Mouse (Mus musculus) ES-Bruce4 (cell line): ENCODE data around the gene Zfr2. TPM values are rescaled to one million over a fixed set of nuclear protein-coding genes. Genes with fewer than 3 reads are reported as not detected.
A peak's percentile ranks its signal among the peaks of the same experiment; 100 is the strongest.

Source experiments
- H3K27ac ChIP-seq: 2 replicates; pipeline ENCODE4 v1.5.1; 2012; ENCODE audit warnings: low read length, inconsistent platforms; ENCODE audit not compliant: insufficient read depth
- H3K27me3 ChIP-seq: 2 replicates; pipeline ENCODE4 v1.6.1; 2012; ENCODE audit warnings: mild to moderate bottlenecking, low read length, inconsistent platforms; ENCODE audit not compliant: control insufficient read depth, poor library complexity, insufficient read depth, severe bottlenecking
- H3K36me3 ChIP-seq: 2 replicates; pipeline ENCODE4 v1.6.1; 2012; ENCODE audit warnings: inconsistent platforms, mild to moderate bottlenecking, low read length, moderate library complexity; ENCODE audit not compliant: control insufficient read depth, poor library complexity, insufficient read depth, severe bottlenecking
- H3K4me1 ChIP-seq: one replicate; pipeline ENCODE4 v1.8.1; 2011; ENCODE audit warnings: low read length; ENCODE audit not compliant: control insufficient read depth, insufficient read depth
- H3K4me3 ChIP-seq: 2 replicates; pipeline ENCODE4 v1.5.1; 2011; ENCODE audit warnings: low read depth, mild to moderate bottlenecking, low read length
- H3K9ac ChIP-seq: 2 replicates; pipeline ENCODE4 v1.6.1; 2012; ENCODE audit warnings: low read depth, mild to moderate bottlenecking, inconsistent platforms; ENCODE audit not compliant: poor library complexity, severe bottlenecking
- H3K9me3 ChIP-seq: replicated peaks from 2 replicates; pipeline ENCODE4 v1.6.1; 2012; ENCODE audit warnings: mild to moderate bottlenecking, low read length, inconsistent platforms; ENCODE audit not compliant: control insufficient read depth, poor library complexity, insufficient read depth, severe bottlenecking
- CTCF ChIP-seq: IDR thresholded peaks from one replicate; pipeline ENCODE4 v1.8.1; 2011; ENCODE audit warnings: low read depth, low read length
- EP300 ChIP-seq: IDR thresholded peaks from 2 replicates; pipeline ENCODE4 v1.6.1; 2011; ENCODE audit warnings: low read depth, low read length; ENCODE audit not compliant: insufficient read depth
- POLR2A ChIP-seq: IDR thresholded peaks from one replicate; pipeline ENCODE4 v1.8.1; 2011; ENCODE audit warnings: low read length; ENCODE audit not compliant: insufficient read depth
- polyA plus RNA-seq: library from polyadenylated mRNA; stranded (reverse); fragments of >200 nt; gene quantifications from 2 replicates; pipeline ENCODE4 v1.2.4, GENCODE M21; 2011; ENCODE audit warnings: low read depth; ENCODE audit not compliant: missing spikeins, insufficient read depth, insufficient read length

The Zfr2 gene
- polyA plus RNA-seq, 1 experiment, result 11.6 TPM

DNA sequence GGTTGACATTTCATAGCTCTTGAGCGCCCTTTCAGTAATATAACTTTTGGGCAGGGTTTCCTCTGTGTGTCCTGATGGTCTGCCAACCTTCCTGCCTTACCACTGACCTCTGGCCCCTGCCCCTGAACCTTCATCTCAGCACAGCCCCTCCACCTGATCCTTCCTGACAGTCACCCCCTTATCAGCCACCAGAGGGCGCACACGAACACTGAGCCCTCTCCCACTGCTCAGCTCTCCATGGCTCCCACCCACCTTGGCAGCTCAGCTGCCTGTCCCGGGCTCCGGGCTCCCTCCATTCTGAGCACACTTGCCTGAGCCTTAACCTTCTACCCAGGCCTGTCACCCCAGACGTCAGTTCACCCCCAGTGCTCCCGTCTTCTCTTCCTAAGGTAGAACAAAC, 56.3 kb downstream of the Zfr2 start:
- Histone ChIP-seq H3K9ac (no peak overlapping the region), H3K27ac (no peak overlapping the region), H3K4me1 (peaks cover 2% of the 10 kb centered on the region), H3K9me3 (no peaks in the 10 kb centered on the region), H3K4me3 (no peak overlapping the region), H3K27me3 (no peaks in the 10 kb centered on the region), H3K36me3 (no peaks in the 10 kb centered on the region)
- TF ChIP-seq CTCF (no peak), POLR2A (no peak), EP300 (no peak)

DNA sequence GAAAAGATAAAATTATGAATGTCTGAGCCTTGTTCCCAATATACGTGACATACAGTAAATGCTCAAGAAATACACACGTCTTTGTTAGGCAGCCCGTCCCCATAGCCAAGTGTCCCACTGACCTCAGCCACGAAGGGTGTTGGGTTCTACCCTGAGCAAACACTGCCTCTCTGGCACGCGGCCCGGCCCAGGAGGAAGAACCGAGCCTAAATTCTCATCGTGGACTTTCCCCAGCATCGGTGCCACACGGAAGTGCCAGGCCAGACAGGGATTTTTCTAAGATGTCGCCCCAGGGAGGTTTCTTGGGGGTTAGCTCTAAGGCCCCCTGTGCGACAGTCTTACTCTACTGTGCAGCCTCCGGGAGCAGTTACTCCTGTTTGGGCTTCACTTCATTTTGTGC, 56.9 kb downstream of the Zfr2 start:
- no peak overlapping the region for H3K9ac ChIP-seq
- no peak overlapping the region for H3K27ac ChIP-seq
- no peaks in the 10 kb centered on the region for H3K27me3 ChIP-seq
- no peaks in the 10 kb centered on the region for H3K9me3 ChIP-seq
- TF ChIP-seq CTCF (no peak), EP300 (no peak), POLR2A (no peak)
- no peak overlapping the region for H3K4me3 ChIP-seq
- H3K36me3 ChIP-seq, result no peaks in the 10 kb centered on the region
- peaks cover 5% of the 10 kb centered on the region for H3K4me1 ChIP-seq

DNA sequence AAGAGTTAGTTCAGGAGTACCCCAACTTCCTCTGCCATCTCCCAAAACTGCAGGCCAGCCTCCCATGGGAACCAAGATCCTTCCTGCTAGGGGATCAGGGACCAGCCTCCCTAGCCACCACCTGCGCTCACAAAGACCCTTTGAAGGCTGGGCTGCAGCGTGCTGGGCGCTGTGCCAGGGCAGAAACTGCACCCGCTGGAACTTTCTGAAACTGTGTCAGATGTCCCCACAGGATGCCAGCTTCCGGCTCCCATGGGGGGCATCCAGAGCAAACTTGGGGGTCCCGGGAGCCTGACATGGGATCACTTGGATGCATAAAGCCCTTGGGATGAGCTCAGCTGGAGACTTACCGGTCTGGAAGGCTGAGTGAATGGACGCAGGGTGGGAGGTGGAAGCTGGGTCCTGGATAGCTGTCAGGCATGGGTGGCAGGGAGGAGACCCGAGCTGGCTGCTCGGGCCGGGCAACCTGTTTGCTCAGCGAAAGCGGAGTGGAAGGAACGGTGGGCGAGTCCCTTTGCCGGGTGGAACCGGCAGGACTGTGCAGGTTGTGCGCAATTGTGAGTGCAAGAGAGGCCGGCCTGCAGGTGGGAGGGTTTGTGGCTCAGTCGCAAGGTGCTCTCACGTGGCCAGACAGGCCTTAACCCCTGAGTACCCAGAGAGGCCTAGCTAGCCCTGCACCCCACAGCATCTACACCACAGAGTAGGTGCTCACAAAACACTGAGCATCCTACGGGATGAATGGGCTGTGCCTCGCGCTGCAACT, 57.9 kb downstream of the Zfr2 start:
- H3K36me3 ChIP-seq, result no peaks in the 10 kb centered on the region
- TF ChIP-seq CTCF (no peak), EP300 (no peak), POLR2A (no peak)
- peak overlapping the region; percentile 51 for H3K4me3 ChIP-seq
- H3K4me1 ChIP-seq, result peaks cover 5% of the 10 kb centered on the region
- no peaks in the 10 kb centered on the region for H3K27me3 ChIP-seq
- no peaks in the 10 kb centered on the region for H3K9me3 ChIP-seq
- peak overlapping the region; percentile 13; the same call in 1 of the 2 replicates for H3K9ac ChIP-seq
- H3K27ac ChIP-seq, result no peak overlapping the region

DNA sequence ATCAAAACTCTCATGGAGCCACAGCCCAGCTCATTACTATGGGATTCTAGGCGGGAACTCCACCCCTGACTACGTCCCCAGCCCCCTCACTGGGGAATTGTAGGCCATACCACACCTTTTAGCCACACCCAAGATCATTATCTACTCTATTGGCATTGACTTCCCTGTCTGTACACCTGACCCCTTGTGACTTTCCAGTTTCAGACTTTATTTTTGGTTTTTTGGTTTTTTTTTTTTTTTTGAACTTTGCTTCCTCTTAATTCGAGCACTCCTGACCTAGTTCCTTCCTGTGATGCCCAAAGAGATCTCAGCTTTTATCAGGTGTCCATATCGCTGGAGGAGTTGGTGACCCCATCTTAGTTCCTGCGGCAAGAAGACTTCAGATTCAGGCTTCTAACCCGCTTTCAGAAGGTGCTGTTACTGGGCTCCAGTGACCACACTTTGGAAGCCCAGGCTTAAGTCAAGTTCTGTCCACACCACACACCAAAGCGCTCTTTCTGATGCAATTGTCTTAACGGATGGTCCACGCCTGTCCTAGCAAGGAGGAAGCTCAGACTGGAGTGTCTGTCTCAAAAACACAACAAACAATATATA, 58.7 kb downstream of the Zfr2 start, which contains the start of gene Tjp3:
TSS of gene Tjp3 (minus strand) at position 71 of the 594 bp plus-strand sequence.
- H3K36me3 ChIP-seq, result no peaks in the 10 kb centered on the region
- H3K27ac ChIP-seq, result peak within 1 kb of the TSS; percentile 23; the same call in 1 of the 2 replicates
- H3K4me3 ChIP-seq, result peak within 1 kb of the TSS; percentile 51
- TF ChIP-seq EP300 (no peak), POLR2A (no peak), CTCF (no peak)
- no peaks in the 10 kb centered on the region for H3K27me3 ChIP-seq
- peaks cover 5% of the 10 kb centered on the region for H3K4me1 ChIP-seq
- H3K9me3 ChIP-seq, result no peaks in the 10 kb centered on the region
- H3K9ac ChIP-seq, result peak within 1 kb of the TSS; percentile 13; the same call in 1 of the 2 replicates

DNA sequence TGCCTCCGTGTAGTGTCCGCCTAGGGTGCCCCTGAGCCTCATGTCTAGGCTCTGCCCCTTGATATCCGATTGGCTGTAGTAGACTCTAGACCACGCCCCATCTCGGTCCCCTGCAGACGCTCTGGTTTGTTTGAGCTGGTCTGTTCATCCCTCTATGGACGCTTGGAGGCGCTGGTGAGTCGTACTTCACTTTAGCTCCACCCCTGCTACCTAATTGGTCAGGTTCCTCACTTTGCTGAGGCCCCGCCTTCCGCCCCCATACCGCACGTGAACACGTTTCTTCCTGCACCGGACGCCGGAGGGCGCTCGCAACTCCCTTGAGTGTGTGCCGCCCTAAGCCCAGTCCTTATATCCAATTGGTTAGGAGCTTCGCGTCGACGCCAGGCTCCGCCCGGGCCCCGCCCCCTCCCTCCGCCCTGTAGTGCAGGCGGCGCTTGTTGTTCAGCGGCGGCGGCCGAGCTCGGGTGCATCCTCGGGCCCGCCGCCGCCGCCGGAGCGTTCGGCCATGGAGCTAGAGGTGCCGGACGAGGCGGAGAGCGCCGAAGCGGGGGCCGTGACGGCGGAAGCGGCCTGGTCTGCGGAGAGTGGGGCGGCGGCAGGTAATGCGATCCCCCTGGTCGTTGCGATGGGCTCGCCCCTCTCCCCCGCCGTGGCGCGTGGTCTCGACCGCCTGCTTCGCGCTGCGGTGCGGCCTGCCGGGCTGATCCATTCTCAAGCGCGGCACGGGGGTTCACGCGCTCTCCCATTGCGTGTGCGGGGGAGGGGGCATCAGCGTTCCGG, 59.8 kb downstream of the Zfr2 start, which contains the start of gene Pip5k1c:
TSS of gene Pip5k1c (plus strand) at position 410 of the 780 bp plus-strand sequence.
- peak within 1 kb of the TSS; percentile 84 for H3K4me3 ChIP-seq
- H3K36me3 ChIP-seq, result no peaks in the 10 kb centered on the region
- H3K4me1 ChIP-seq, result peaks cover 2% of the 10 kb centered on the region
- no peaks in the 10 kb centered on the region for H3K9me3 ChIP-seq
- peak within 1 kb of the TSS; percentile 81 for H3K9ac ChIP-seq
- TF ChIP-seq EP300, result no peak
- no peak for TF ChIP-seq CTCF
- no peaks in the 10 kb centered on the region for H3K27me3 ChIP-seq
- peak within 1 kb of the TSS; percentile 23; the same call in 1 of the 2 replicates for H3K27ac ChIP-seq
